Mouse (Mus musculus) neural tube, embryonic 11.5 days (tissue): Measurements from ENCODE around the gene Lhx5. TPM values are rescaled to one million over a fixed set of nuclear protein-coding genes. Genes with fewer than 3 reads are reported as not detected.

Source experiments
- ATAC-seq: fragments of 200-750 bp; cut with Nextera tagmentation; 2 replicates; pipeline ENCODE4 v1.8.0; 2017; ENCODE audit warnings: moderate number of reproducible peaks, mild to moderate bottlenecking, moderate TSS enrichment, moderate library complexity; ENCODE audit not compliant: insufficient read depth, low FRiP score, low TSS enrichment
- DNase-seq: peaks from one replicate; pipeline ENCODE4 v3.0.0-alpha.2; 2015; ENCODE audit warnings: low spot score
- H3K27ac ChIP-seq: fragments of 300-500 bp; sonication (generic); 2 replicates; pipeline ENCODE4 v1.5.1; 2014; ENCODE audit warnings: low read depth, mild to moderate bottlenecking, low read length
- H3K27me3 ChIP-seq: fragments of 300-500 bp; sonication (generic); 2 replicates; pipeline ENCODE4 v1.6.1; 2014; ENCODE audit warnings: mild to moderate bottlenecking, low read length, mixed read lengths; ENCODE audit not compliant: control insufficient read depth, insufficient read depth
- H3K36me3 ChIP-seq: fragments of 300-500 bp; sonication (generic); 2 replicates; pipeline ENCODE4 v1.6.1; 2014; ENCODE audit warnings: mild to moderate bottlenecking, low read length, moderate library complexity, mixed read lengths; ENCODE audit not compliant: control insufficient read depth, insufficient read depth
- H3K4me1 ChIP-seq: fragments of 300-500 bp; sonication (generic); 2 replicates; pipeline ENCODE4 v1.6.1; 2014; ENCODE audit warnings: low read length, mixed read lengths; ENCODE audit not compliant: control insufficient read depth, insufficient read depth
- H3K4me2 ChIP-seq: fragments of 300-500 bp; sonication (generic); 2 replicates; pipeline ENCODE4 v1.6.1; 2014; ENCODE audit warnings: low read depth, mild to moderate bottlenecking, moderate library complexity
- H3K4me3 ChIP-seq: fragments of 300-500 bp; sonication (generic); 2 replicates; pipeline ENCODE4 v1.5.1; 2014; ENCODE audit warnings: low read depth, low read length
- H3K9ac ChIP-seq: fragments of 300-500 bp; sonication (generic); 2 replicates; pipeline ENCODE4 v1.6.1; 2014; ENCODE audit warnings: mild to moderate bottlenecking, low read length
- H3K9me3 ChIP-seq: fragments of 300-500 bp; sonication (generic); 2 replicates; pipeline ENCODE4 v1.6.1; 2016; ENCODE audit warnings: low read length; ENCODE audit not compliant: control insufficient read depth
- WGBS: fragments of 180-500 bp; shearing (Covaris S2); extraction: QIAGEN DNeasy Blood & Tissue Kit; methylation state at CpG from one replicate; pipeline ENCODE4 v1.1.7; 2014; 5-methylcytosine and 5-hydroxymethylcytosine counted together
- polyA plus RNA-seq: library from polyadenylated mRNA; unstranded; fragments of >200 nt; fragmentation: Nextera tagmentation; extraction: Ambion mirVana; gene quantifications from 2 replicates; pipeline ENCODE4 v1.2.1, GENCODE M21; 2014

Lhx5 gene
- polyA plus RNA-seq, 1 experiment from 2014 or later: 29.9 TPM

DNA sequence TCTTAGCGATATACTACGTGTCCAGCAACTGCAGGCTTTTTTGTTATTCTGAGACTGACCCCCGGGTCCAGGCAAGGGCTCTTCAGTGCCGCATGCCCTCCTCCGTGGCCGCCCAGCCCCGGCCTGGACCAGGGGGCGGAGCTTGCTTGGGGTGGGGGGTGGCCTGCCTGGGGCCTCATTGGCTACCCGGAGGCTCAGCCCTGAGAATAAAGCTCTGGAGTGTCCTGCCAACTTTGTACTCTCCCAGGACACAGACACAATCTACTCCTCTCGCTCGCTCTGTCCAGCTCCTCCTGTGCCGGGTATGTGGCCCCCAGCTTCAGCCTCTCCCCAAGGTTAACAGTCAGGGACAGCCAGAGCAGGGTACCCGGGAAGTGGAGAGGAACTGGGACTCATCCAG is 44.8 kb downstream of the Lhx5 start, which contains the start of gene Sds:
TSS of gene Sds (plus strand) at position 231 of the 400 bp plus-strand sequence.
- Histone ChIP-seq H3K4me2 (no peak within 1 kb of the TSS), H3K9ac (no peak within 1 kb of the TSS), H3K36me3 (no peaks in the 10 kb centered on the region), H3K9me3 (no peaks in the 10 kb centered on the region), H3K4me1 (no peaks in the 10 kb centered on the region), H3K4me3 (no peak within 1 kb of the TSS), H3K27ac (no peak within 1 kb of the TSS), H3K27me3 (no peaks in the 10 kb centered on the region)
- no peak for ATAC-seq
- 16% methylated on average over 13 of the region's 13 CpGs for WGBS
- DNase-seq: no peak

DNA sequence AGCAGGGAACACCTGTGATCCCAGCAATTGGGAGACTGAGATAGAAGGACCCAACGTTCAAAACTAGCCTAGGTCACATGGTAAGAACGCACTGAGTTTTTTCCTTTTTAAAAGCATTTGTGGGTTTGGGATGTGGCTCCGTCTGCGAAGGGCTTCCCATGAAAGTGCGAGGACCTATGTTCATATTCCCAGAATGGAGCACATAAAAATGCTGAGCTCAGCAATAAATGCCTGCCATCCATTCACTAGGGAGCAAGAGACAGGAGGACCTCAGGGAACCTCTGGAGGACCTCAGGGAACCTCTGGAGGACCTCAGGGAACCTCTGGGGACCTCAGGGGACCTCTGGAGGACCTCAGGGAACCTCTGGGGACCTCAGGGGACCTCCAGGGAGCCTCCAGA is 46.5 kb downstream of the Lhx5 start:
- H3K4me2 ChIP-seq: no peak overlapping the region
- no peak overlapping the region for H3K9ac ChIP-seq
- H3K4me3 ChIP-seq: no peak overlapping the region
- 88% methylated on average over 5 of the region's 5 CpGs for WGBS
- no peaks in the 10 kb centered on the region for H3K4me1 ChIP-seq
- ATAC-seq (no peak), DNase-seq (no peak)
- H3K9me3 ChIP-seq: no peaks in the 10 kb centered on the region
- H3K27ac ChIP-seq: no peak overlapping the region
- no peaks in the 10 kb centered on the region for H3K27me3 ChIP-seq
- no peaks in the 10 kb centered on the region for H3K36me3 ChIP-seq

DNA sequence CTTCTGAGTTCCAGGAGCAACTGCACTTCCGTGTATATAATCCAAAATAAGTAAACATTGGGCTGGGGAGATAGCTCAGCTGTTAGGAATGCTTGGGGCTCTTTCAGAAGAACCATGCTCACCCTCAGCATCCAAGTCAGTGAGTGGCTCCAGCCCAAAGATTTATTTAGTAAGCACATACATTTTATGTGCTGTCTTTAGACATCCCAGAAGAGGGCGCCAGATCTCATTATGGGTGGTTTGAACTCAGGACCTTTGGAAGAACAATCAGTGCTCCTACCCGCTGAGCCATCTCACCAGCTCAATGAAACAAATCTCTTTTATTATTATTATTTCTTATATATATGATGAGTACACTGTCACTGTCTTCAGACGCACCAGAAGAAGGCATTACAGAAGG is 48.0 kb downstream of the Lhx5 start:
- WGBS: 71% methylated on average over 4 of the region's 4 CpGs
- H3K36me3 ChIP-seq: no peaks in the 10 kb centered on the region
- ATAC-seq: no peak
- H3K27me3 ChIP-seq: no peaks in the 10 kb centered on the region
- no peaks in the 10 kb centered on the region for H3K4me1 ChIP-seq
- no peak overlapping the region for H3K4me2 ChIP-seq
- H3K27ac ChIP-seq: no peak overlapping the region
- no peak for DNase-seq
- no peak overlapping the region for H3K4me3 ChIP-seq
- H3K9me3 ChIP-seq: no peaks in the 10 kb centered on the region
- H3K9ac ChIP-seq: no peak overlapping the region

DNA sequence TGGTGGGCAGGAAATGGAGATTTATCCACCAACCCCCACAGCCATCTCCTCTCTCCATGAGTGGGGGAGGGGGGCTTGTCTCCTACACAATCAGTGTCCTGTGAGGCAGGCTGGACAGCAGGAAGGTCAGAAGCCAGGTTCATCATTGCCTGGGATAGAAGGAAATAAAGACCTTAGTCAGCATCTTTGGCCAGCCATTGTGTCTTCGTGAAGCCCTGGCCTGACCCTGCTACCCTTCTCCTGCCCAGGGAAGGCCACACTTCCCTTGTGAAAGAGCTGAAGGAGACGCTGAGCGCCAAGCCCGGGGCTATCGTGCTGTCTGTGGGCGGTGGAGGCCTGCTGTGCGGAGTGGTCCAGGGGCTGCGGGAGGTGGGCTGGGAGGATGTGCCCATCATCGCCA is 49.7 kb downstream of the Lhx5 start:
- no peak for DNase-seq
- WGBS: 62% methylated on average over 9 of the region's 9 CpGs
- no peak for ATAC-seq
- Histone ChIP-seq H3K4me1 (no peaks in the 10 kb centered on the region), H3K4me3 (no peak overlapping the region), H3K4me2 (no peak overlapping the region), H3K27me3 (no peaks in the 10 kb centered on the region), H3K36me3 (peaks cover 4% of the 10 kb centered on the region), H3K9me3 (no peaks in the 10 kb centered on the region), H3K9ac (no peak overlapping the region), H3K27ac (no peak overlapping the region)

DNA sequence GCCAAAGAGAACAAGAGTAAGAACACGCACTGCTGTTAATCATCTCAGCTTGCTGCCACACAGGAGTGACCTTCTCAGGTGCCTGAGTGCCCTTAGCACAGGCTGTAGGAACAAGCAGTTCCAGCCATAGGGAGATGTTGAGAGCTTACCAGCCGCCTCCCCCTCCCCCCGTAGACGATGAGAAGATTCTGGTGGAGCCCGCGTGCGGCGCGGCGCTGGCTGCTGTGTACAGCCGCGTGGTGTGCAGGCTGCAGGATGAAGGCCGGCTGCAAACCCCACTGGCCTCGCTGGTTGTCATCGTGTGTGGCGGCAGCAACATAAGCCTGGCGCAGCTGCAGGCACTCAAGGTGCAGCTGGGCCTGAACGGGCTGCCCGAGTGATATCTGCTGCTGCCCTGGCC is 51.9 kb downstream of the Lhx5 start:
- 84% methylated on average over 19 of the region's 19 CpGs for WGBS
- ATAC-seq (no peak), DNase-seq (no peak)
- no peak overlapping the region for H3K9ac ChIP-seq
- H3K4me1 ChIP-seq: no peaks in the 10 kb centered on the region
- no peaks in the 10 kb centered on the region for H3K9me3 ChIP-seq
- no peaks in the 10 kb centered on the region for H3K27me3 ChIP-seq
- H3K4me3 ChIP-seq: no peak overlapping the region
- peaks cover 7% of the 10 kb centered on the region for H3K36me3 ChIP-seq
- no peak overlapping the region for H3K27ac ChIP-seq
- no peak overlapping the region for H3K4me2 ChIP-seq

DNA sequence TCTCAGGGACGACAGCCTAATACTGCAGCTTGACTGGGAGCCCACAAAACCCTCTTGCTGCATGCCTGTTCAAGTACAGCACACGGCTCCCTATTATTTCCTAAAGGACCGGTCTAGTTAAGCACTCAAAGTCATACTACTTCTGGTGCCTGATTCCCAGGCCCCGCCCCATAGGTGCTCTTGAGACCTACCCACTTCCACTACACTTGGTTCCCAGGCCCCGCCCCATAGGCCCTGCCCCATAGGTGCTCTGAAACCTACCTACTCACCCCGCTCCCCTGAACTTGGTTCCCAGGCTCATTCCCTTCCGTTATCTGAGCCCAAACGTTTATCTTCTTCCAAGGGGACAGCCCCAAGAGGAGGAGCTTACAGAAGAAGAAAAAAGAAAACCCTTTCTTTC is 56.3 kb downstream of the Lhx5 start:
- WGBS: 94% methylated on average over 8 of the region's 8 CpGs
- H3K27ac ChIP-seq: no peak overlapping the region
- H3K4me3 ChIP-seq: no peak overlapping the region
- H3K27me3 ChIP-seq: no peaks in the 10 kb centered on the region
- no peak overlapping the region for H3K4me2 ChIP-seq
- H3K4me1 ChIP-seq: no peaks in the 10 kb centered on the region
- H3K36me3 ChIP-seq: peaks cover 10% of the 10 kb centered on the region
- DNase-seq (no peak), ATAC-seq (no peak)
- no peaks in the 10 kb centered on the region for H3K9me3 ChIP-seq
- H3K9ac ChIP-seq: no peak overlapping the region

DNA sequence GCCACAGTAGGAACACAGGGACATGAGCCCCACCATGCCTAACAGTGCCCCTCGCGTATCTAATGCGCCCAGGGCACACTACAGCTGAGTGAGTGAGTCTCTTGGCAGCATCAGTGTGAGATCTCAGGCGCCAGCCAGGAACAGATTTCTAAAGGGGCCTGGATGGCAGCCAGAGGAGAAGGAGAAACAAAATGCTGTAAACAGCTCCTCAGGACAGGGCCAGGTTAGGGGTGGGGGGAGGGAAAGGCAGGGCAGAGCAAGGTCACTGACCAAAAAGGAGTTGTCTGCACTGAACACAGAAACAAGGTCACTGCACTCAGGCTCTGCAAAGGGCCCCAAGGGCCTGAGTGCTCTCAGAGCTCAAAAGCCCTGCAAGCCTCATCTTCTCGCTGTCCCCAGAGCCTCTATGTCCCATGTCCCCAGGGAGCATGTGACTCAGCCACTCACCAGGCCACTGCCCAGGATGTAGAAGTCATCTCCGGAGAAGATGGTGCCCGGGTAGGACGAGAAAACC is 59.2 kb downstream of the Lhx5 start:
- no peaks in the 10 kb centered on the region for H3K27me3 ChIP-seq
- H3K27ac ChIP-seq: no peak overlapping the region
- no peaks in the 10 kb centered on the region for H3K9me3 ChIP-seq
- peaks cover 7% of the 10 kb centered on the region for H3K36me3 ChIP-seq
- DNase-seq: no peak
- H3K4me1 ChIP-seq: no peaks in the 10 kb centered on the region
- no peak overlapping the region for H3K9ac ChIP-seq
- WGBS: 88% methylated on average over 8 of the region's 8 CpGs
- no peak overlapping the region for H3K4me3 ChIP-seq
- H3K4me2 ChIP-seq: no peak overlapping the region
- ATAC-seq: no peak

Other genes with a start within 250 kb of the Lhx5 start
- gene Sdsl, start 41.1 kb downstream of the Lhx5 start, polyA plus RNA-seq: 5.3 and 5.9 TPM in 2 replicates
- gene Sds, start 44.8 kb downstream of the Lhx5 start, polyA plus RNA-seq: not detected in 2 replicates
- gene Plbd2, start 71.9 kb downstream of the Lhx5 start, polyA plus RNA-seq: 33.3 and 33.6 TPM in 2 replicates
- gene Slc8b1, start 79.5 kb downstream of the Lhx5 start, polyA plus RNA-seq: 2.9 and 4.9 TPM in 2 replicates
- 14.9 and 16.8 TPM in 2 replicates for gene Tpcn1, start 157.0 kb downstream of the Lhx5 start, polyA plus RNA-seq
- gene Iqcd, start 157.3 kb downstream of the Lhx5 start, polyA plus RNA-seq: 0.62 and 0.81 TPM in 2 replicates
- gene Rita1, start 180.9 kb downstream of the Lhx5 start, polyA plus RNA-seq: 12.3 and 13.2 TPM in 2 replicates
- 42.0 and 42.6 TPM in 2 replicates for gene Ddx54, start 181.0 kb downstream of the Lhx5 start, polyA plus RNA-seq
- gene Cfap73, start 202.5 kb downstream of the Lhx5 start, polyA plus RNA-seq: not detected in 2 replicates
- 0.39 TPM in 1 of 2 replicates, not detected in the other for gene Rasal1, start 217.1 kb downstream of the Lhx5 start, polyA plus RNA-seq